Mouse (Mus musculus) Muller cell, postnatal 12 days (primary cell): ENCODE data around the gene Ifna15.
A peak's percentile ranks its signal among the peaks of the same experiment; 100 is the strongest.
"Not testable (repeated sequence)": the region's sequence is repeated elsewhere in the genome, so short reads cannot be mapped to it uniquely, and the experiment has no call there.

Experiments
- DNase-seq: peaks from one replicate; pipeline ENCODE4 v3.0.0-alpha.2; 2015; ENCODE audit errors: inconsistent ontology term

The Ifna15 gene

DNA sequence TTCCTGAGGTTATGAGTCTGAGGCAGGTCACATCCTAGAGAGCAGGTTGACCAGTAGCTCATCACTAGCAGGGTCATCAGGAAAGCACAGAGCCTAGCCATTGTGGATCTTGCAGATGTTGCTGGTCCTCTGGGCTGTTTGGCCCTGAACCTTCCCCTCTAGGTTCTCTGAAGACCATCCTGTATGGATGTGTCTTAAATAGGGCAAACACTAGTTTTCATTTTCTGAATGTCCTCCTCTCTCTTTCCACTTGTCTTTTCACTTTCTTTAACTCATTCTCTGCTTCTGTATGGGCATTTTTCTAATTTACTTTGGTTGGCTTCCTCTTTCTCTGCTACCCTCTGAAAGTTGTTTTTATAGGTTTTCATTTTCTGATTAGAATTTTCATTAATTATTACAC is at the start of gene Ifna15:
Gene Ifna15 (minus strand): TSS at position 101 of the 400 bp plus-strand sequence.
- DNase-seq: not testable (repeated sequence)

GRCm38 (mm10) chr4:88603276-88603675 is 45.2 kb upstream of the Ifna15 start, which contains the start of gene Ifna12:
Ifna12 (minus strand) TSS chr4:88603376.
- no peak for DNase-seq

DNA sequence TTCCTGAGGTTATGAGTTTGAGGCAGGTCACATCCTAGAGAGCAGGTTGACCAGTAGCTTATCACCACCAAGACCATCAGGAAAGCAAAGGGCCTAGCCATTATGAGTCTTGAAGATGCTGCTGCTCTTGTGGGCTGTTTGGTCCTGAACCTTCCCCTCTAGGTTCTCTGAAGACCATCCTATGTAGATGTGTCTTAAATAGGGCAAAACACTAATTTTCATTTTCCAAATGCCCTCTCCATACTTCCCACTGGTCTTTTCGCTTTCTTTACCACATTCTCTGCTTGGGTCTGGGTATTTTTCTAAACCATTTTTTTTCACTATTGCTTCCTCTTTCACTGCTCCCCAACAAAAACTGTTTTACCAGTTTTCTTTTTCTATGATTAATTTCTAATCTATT is 34.2 kb upstream of the Ifna15 start, which contains the start of gene Ifna9:
Gene Ifna9 (minus strand): TSS at position 101 of the 400 bp plus-strand sequence.
- DNase-seq: no peak

GRCm38 (mm10) chr4:88571698-88572097 is 13.7 kb upstream of the Ifna15 start, which contains the start of gene Ifna14:
Ifna14 (minus strand) TSS chr4:88571798.
- DNase-seq: no peak

DNA sequence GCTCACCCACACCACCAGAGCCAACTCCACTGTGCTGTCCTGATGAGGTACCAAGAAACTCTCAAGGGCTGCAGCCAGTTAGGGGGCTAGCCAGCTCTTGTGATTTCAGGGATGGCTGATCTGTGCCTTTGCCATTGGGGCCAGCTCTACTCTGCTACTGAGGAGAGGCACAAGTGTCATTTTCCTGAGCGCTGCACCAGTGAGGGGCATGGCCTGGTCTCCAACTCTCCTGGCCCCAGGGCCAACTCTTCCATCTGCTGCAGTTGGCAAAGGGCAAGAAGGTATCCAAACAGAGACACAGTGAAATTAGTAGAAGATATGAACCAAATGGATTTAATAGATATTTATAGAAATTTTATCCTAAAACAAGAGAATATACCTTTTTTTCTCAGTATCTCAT is 3.7 kb upstream of the Ifna15 start:
- DNase-seq: no peak

DNA sequence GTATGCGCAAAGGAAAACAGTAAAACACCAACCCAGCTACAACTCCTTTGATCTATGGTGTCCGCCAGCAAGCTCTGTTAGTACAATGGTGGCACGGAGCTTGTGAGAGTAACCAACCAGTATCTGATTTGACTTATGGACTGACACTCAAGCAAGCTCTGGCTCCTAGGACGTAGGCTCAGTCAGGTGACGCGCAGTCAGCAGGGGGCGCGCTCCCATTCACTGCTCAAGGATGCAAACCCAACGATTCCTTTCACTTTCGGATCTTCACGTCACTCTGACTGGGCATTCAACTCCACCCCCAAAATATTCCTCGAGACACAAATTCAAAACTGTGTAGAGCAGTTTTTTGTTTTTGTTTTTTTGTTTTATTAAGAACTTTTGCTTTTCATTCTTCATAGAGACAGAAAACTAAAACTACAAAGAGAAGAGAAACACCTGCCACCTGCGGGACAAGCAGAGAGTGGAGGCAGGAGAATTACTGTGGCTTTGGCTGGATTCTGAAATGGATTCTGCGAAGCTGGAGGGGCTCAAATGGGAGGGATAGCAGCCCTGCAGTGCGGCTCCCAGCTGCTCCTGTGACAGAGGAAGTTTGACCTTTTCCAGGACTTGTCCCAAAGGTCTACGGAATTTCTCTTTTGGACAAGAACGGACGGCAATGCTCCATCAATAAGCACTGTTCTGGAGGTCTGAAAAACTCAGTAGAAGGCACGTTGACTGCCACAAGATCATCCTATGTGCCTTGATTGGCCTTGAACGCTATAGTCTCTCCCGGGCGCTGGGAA is 7.7 kb downstream of the Ifna15 start:
- DNase-seq: peak; percentile 92

DNA sequence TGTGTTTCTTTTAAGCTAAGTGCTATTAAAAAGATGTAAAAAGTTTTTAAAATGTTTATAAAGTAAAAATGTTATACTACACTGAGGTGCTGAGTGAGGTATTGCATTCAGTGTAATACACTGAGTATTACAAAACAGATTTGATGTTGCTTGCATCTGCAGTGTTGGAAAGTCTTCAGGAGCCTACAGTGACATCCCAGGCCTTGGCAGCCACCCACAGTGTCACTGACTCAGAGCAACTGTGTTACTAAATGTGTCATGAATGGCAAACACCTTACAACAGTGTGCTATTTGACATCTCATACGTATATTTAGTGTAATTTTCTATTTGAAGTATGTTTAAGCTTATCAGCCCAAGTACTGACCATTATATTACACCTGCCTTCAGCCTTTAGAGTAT is 10.1 kb downstream of the Ifna15 start:
- no peak for DNase-seq

DNA sequence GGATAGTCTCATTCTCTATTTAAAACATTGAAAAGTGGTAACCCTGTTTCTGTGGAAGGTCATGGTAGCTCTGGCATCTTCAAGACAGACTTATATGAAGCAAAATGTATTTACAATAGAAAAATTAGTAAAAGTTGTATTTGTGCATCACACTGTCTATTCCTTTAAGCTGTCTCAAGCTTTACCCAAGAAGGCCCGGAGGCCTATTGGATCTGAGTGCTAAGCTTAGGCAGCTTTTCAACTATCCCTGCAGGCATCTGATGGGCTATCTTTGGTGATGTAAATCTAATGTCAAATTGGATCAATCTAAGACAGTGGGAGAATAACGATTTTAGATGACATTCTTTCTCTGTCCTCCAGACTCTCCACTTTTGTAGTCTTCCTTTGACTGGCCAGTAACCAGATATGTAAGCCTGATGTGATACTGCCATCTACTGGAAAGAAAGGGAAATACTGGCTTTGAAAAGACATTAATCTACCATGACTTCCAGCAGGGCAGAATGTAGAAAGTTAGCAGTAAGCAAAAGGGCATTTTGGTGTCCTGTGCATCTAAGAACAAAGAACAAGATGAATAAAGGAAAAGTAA is 14.3 kb downstream of the Ifna15 start:
- peak; percentile 80 for DNase-seq

DNA sequence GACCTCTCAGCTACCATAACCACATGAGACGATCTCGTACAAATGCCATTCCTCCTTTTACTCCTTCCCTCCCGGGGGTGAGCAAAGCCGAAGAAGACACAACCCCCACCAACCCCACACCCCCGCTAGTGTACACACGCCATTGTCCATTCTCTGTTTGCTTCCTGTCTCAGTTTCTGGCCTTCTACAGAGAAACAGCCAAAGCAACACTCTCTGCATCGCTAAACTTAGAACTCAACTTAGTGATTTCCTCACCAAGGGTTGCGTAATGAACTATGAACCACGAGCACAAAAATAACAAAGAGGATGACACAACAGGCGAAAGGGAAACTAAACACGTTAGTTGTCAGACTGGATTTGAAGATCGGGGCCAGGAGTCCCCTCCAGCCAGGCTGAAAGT is 20.7 kb downstream of the Ifna15 start:
- DNase-seq: peak; percentile 48

GRCm38 (mm10) chr4:88536640-88537039 is 21.4 kb downstream of the Ifna15 start:
- no peak for DNase-seq

DNA sequence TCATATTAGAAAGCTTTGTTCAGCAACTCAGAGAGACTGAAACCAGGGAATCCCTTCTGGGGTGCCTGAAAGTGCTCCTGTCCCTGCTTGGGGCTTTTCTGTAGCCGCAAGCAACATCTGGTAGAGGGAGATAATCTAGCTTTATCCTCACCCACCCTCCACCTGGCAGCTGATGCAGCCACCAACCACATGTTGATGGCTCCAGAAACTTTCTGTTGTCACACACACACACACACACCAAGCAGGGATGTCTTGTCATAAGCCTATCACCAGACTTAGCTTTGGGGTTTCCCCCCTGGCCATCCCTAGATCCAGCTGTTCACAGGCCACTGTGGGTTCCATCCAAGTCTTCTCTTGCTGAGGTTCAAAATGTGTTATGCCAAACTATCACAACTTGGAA is 22.3 kb downstream of the Ifna15 start:
- DNase-seq: no peak

DNA sequence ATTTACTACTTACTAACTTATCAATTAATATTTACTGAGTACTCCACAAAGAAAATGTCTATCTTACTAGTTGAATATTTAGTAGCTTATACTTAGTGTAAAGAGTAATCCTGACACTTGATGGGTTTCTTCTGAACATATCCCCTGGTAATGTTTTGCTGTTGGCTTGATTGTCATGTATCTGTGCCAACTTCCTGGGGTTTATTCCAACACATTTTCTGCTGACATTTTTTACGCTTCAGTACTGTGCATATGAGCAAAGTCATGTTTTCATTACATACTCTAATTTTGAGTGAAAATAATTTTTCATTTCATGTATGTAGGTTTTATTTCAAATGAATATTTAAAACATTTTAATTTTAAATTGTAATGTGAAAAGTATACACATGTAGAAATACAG is 23.1 kb downstream of the Ifna15 start:
- no peak for DNase-seq

DNA sequence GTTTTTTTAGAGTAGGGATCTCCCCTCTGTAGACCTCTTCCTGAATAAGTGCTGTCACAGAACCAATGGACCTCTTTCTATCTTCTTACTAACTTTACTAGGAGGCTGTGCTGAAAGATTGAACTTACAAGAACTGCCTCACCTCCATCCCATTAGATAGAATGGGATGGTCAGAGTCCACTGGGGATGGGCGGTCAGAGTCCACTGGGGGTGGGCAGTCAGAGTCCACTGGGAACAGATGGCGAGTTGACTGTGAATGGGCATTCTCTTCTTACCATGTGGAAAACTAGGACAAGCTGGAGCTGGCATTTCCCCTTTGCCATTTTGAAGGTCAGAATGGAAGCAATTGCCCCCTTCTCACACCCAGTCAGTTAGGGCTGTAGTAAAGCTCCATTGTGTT is 24.5 kb downstream of the Ifna15 start:
- DNase-seq: no peak

DNA sequence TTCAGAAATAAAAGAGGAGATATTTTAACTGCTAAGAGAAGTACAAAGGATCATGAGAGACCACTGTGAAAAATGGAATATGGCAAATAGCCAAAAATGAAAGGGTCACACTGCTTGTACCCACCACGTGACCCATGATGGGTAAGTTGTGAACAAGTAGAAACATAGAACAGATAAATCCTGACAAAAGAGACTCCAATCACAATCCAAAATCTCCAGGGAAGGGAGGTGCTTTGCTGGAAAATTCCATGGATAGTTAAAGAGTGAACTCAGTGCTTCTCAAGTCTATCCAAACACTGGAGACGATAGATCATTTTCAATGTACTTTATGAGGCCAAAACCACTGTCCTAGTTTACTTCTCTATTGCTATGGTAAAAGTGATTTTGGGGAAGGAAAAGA is 27.2 kb downstream of the Ifna15 start:
- DNase-seq: peak; percentile 79

DNA sequence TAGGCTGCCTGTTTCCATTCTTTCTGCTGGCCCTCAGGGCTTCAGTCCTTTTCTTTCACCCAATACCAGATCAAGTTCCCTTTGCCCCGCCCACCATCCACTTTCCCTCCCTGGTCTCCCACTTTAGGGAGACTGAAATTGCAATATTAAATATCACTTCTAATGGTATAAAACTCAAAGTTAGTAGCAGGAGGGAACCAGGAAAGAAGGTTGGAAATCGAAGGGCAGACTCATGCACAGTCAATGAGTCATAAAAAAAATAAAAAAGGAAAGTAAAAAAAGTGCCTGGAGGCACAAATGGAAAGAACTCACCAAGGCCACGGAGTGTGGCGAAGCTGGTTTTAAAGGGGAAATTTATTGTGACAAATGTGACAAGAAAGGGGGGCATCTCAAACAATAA is 27.8 kb downstream of the Ifna15 start:
- peak; percentile 36 for DNase-seq

- DNase-seq: no peak
Measured at GRCm38 (mm10) chr4:88526379-88527049, 31.5 kb downstream of the Ifna15 start.

GRCm38 (mm10) chr4:88525393-88525792 is 32.7 kb downstream of the Ifna15 start:
- DNase-seq: no peak

- peak; percentile 40 for DNase-seq
Measured at GRCm38 (mm10) chr4:88523241-88523640, 34.8 kb downstream of the Ifna15 start.

DNA sequence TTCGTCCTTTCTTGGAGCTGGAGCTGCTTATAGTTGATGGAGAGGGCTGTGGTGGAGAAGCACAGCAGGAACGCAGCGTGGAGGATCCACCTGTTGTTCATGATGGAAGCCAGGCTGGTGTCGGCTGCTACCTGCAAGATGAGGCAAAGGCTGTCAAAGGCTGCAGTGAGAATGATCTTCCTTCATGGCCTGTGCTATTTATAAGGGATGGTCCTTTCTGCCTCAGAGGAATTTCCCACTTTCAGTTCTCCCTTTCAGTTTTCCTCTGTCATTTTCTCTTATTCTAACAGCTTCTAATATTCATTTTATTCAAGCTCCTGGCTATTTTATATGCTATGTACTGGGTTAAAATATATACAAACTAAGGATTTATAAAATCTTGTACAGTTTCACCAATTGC is 35.4 kb downstream of the Ifna15 start, which contains the start of gene Ifnb1:
Gene Ifnb1 (minus strand): TSS at position 101 of the 400 bp plus-strand sequence.
- no peak for DNase-seq

DNA sequence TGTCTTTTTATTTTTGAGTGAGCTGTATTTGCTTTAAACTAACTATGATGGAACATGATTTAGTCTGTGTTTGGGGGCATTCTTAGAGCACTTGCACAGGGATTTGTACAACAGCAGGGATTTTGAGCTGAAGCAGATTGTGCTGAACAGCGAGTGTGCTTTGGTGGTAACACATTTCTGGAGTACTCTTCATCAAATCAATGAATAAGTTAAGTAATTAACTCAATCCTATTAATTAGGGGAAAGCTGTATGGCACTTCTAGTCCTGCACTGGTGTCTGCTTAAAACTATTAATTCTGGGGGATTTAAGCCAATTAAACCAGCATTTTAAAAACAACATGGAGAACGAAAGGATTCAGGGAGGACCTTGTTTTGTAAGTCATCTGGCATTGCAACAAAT is 40.1 kb downstream of the Ifna15 start:
- no peak for DNase-seq

- peak; percentile 83 for DNase-seq
Measured at GRCm38 (mm10) chr4:88515711-88516211, 42.3 kb downstream of the Ifna15 start.

- DNase-seq: no peak
Measured at GRCm38 (mm10) chr4:88515250-88515649, 42.8 kb downstream of the Ifna15 start.
